Mouse (Mus musculus): ENCODE measurements around the gene Kifc5b.
"Not testable (repeated sequence)": the region's sequence is repeated elsewhere in the genome, so short reads cannot be mapped to it uniquely, and the experiment has no call there.

Kifc5b gene

GRCm38 (mm10) chr17:26970221-26970620 lies 53.3 kb downstream of the Kifc5b start:
- DNase-seq (ENCODE audit: low read depth in 2 of 2, low spot score in 2 of 2) = no peak

GRCm38 (mm10) chr17:26971247-26971905 lies 54.5 kb downstream of the Kifc5b start:
- DNase-seq (ENCODE audit: low read depth in 2 of 2, low spot score in 2 of 2) = no peak

- no peak for DNase-seq (ENCODE audit: low read depth in 2 of 2, low spot score in 2 of 2)
These were observed 55.2 kb downstream of the Kifc5b start for GRCm38 (mm10) chr17:26972107-26972506.

DNA sequence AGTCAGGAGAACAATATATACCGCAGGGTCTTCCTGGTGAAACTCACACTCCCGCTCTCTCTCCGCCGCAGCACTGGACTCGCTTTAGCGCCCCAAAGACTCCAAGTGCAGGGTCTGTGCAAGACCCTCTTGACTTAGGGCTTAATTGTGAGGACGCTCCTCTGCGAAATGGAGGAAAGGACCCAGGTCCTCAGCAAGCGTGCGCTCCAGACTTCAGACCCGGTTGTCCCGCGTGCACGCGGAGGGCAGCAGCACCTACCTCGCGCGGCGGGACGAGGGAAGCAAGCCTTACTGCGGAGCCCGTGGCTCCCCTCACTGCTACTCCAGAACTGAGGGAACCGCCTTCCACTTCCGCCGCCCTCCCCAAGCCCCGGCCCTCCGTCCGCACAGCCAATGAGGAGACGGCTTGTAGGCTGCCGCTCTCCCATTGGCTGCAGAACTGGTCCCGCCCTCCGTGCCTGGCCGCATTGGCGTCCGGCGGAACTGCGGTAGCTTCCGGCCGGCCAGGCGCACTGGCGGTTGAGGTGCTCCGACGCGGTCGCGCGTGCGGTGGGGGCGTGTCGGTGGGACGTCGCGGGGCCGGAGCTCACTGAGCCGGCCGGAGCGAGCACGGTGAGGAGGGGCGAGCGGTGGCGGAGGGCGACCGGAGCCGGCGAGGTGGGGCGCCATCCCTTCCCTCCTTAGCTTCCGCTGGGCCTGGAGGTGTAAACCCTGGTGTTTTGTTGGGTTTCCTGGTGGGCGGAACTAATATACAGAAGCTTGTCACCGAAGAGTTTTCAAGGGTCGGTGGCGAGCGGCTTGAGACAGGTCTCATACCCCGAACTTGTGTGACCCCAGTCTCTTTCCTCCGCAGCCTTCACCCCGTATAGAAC lies 56.0 kb downstream of the Kifc5b start, which contains the start of gene Zbtb9:
Gene Zbtb9, plus strand, starts transcription at position 465 of the 872 bp plus-strand sequence.
- peak; percentile 94 for DNase-seq (ENCODE audit: low read depth in 2 of 2, low spot score in 2 of 2)

- DNase-seq (ENCODE audit: low read depth in 2 of 2, low spot score in 2 of 2) = no peak
These were observed 57.7 kb downstream of the Kifc5b start for GRCm38 (mm10) chr17:26974547-26974946.

- DNase-seq (ENCODE audit: low read depth in 2 of 2, low spot score in 2 of 2) = no peak
These were observed 58.5 kb downstream of the Kifc5b start for GRCm38 (mm10) chr17:26975415-26975814.

DNA sequence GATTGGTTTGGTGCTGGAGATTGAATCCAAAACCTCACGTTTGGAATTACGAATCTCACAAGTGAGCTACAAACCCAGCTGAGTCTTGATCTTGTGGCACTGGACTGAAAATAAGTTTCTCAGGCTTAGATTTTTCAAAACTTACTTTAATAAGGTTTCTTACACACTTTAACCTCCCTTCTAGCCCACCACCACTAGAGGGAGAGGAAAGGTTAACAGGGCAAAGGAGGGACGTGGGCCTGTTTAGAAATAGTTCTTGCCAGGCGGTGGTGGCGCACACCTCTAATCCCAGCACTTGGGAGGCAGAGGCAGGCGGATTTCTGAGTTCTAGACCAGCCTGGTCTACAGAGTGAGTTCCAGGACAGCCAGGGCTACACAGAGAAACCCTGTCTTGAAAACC lies 60.5 kb downstream of the Kifc5b start:
- not testable (repeated sequence) for DNase-seq (ENCODE audit: low read depth in 2 of 2, low spot score in 2 of 2)

DNA sequence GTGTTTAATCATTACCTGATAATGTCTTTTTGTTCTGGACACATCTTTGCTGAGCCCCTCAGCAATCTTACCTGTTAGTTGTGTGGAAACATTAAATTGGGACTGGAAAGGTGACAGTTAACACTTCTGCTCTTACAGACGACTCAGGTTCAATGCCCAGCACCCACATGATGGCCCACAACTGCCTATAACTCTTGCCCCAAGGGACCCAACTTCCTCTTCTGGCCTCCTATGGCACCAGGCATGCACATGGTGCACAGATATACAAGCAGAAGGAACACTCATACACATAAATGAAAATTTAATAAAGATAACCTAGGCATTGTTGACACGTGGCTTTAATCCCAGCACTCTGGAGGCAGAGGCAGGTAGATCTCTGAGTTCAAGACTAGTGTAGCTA lies 62.5 kb downstream of the Kifc5b start:
- no peak for DNase-seq (ENCODE audit: low read depth in 2 of 2, low spot score in 2 of 2)

DNA sequence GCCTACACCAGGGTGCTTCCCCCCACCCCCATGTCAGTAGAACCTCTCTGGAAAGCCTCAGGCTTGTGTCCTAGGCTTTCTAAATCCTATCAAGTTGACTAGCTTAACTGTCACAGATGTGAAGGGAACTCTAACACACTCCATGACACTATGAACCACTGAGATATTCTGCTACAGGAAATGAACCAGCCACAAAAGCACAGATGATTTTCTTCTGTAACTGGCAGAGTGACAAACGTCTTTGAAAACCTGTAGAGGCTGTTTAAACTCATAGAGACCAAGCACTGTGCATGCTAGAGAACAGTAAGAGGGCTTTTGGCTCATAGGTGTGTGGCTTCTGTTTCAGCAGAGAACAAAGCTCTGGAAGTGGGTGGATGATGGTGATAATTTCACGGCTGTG lies 64.2 kb downstream of the Kifc5b start:
- DNase-seq (ENCODE audit: low read depth in 2 of 2, low spot score in 2 of 2) = peak; percentile 35 to 50

All from CD8-positive naive resting alpha-beta T cell, adult 2 months (primary cell).